Mouse (Mus musculus): ENCODE results near the gene Ccl27b. TPM values are rescaled to one million over a fixed set of nuclear protein-coding genes. Genes with fewer than 3 reads are reported as not detected.
"Not testable (repeated sequence)": the region's sequence is repeated elsewhere in the genome, so short reads cannot be mapped to it uniquely, and the experiment has no call there.

The Ccl27b gene
- not detected in 2 replicates for polyA plus RNA-seq (2014; fragmentation: Nextera tagmentation; extraction: Ambion mirVana)

DNA sequence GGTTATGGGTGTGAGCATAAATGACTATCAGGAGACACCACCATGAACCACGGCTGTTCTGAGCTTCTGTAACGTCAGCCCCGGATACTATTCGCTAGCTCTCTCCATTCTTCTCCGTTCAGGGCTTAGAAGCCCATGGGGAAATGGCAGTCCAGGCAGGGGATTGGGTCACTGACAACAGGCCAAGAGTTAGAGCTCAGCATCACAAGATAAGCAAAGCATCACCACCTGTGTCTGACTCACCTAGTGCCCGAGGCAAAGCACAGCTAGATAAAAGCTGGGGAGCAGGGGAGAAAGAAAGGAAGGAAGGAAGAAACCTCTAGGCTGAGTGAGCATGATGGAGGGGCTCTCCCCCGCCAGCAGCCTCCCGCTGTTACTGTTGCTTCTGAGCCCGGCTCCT, at the start of gene Ccl27b:
Gene Ccl27b, plus strand, starts transcription at position 301 of the 400 bp plus-strand sequence.
- not testable (repeated sequence) for H3K4me2 ChIP-seq; H3K9me3 ChIP-seq (ENCODE audit: control insufficient read depth, low read length); H3K27me3 ChIP-seq (replicated peaks; ENCODE audit: control insufficient read depth, insufficient read depth, low read length); ATAC-seq (replicated peaks; ENCODE audit: low FRiP score); H3K4me3 ChIP-seq (ENCODE audit: low read depth, low read length); DNase-seq (ENCODE audit: low spot score); H3K36me3 ChIP-seq (ENCODE audit: control insufficient read depth, insufficient read depth, low read length); H3K27ac ChIP-seq (ENCODE audit: low read depth, low read length); H3K9ac ChIP-seq (ENCODE audit: low read depth, low read length); H3K4me1 ChIP-seq (replicated peaks; ENCODE audit: control insufficient read depth, insufficient read depth, low read length)
- WGBS = no CpG with 5 or more reads among the region's 9 CpGs

DNA sequence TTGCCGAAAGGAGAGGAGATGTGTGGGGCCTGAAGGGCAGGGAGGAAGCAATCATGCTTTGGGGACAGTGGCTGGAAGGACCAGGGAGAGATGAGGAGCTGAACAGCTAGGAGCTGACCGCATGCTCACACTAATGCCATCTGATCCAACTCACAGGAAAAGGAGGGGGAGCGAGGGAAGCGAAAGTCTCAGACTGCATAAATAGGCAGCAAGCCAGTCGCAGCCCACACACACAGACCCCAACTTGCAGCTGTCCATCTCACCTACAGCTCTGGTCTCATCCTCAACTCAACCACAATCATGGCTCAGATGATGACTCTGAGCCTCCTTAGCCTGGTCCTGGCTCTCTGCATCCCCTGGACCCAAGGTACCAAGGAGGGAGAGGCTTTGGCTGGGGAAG, 43.2 kb upstream of the Ccl27b start, which contains the start of gene Gm10591:
Gene Gm10591, plus strand, starts transcription at position 301 of the 400 bp plus-strand sequence.
- not testable (repeated sequence) for H3K4me2 ChIP-seq; H3K27me3 ChIP-seq (replicated peaks; ENCODE audit: control insufficient read depth, insufficient read depth, low read length); H3K9ac ChIP-seq (ENCODE audit: low read depth, low read length); H3K27ac ChIP-seq (ENCODE audit: low read depth, low read length); ATAC-seq (replicated peaks; ENCODE audit: low FRiP score); DNase-seq (ENCODE audit: low spot score); H3K9me3 ChIP-seq (ENCODE audit: control insufficient read depth, low read length); H3K4me3 ChIP-seq (ENCODE audit: low read depth, low read length); H3K4me1 ChIP-seq (replicated peaks; ENCODE audit: control insufficient read depth, insufficient read depth, low read length); H3K36me3 ChIP-seq (ENCODE audit: control insufficient read depth, insufficient read depth, low read length)
- no CpG with 5 or more reads among the region's 5 CpGs for WGBS

DNA sequence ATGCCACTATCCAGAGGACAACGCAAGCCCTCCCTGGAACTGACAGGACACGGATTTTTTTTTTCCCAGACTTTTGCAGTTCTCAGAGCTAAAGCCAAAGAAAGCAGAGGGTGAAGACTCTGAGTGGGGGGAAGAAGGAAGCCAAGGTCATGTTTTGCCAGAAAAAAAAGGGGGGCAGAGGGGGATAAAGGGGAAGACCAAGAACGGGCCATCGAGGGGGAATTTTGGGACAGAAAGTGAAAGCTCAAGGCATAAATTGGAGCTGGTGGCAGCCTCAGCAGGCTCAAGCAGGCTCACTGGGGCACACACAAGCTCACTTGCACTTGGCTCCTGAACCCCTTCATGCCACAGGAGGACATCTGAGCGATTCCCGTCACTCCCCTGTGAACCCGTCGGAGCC, 25.6 kb upstream of the Ccl27b start, which contains the start of gene Gm2564:
Gene Gm2564, plus strand, starts transcription at position 301 of the 400 bp plus-strand sequence.
- not testable (repeated sequence) for ATAC-seq (replicated peaks; ENCODE audit: low FRiP score); H3K4me1 ChIP-seq (replicated peaks; ENCODE audit: control insufficient read depth, insufficient read depth, low read length); H3K4me3 ChIP-seq (ENCODE audit: low read depth, low read length); H3K9me3 ChIP-seq (ENCODE audit: control insufficient read depth, low read length); H3K27me3 ChIP-seq (replicated peaks; ENCODE audit: control insufficient read depth, insufficient read depth, low read length); H3K36me3 ChIP-seq (ENCODE audit: control insufficient read depth, insufficient read depth, low read length); H3K9ac ChIP-seq (ENCODE audit: low read depth, low read length); H3K4me2 ChIP-seq; DNase-seq (ENCODE audit: low spot score); H3K27ac ChIP-seq (ENCODE audit: low read depth, low read length)
- no CpG with 5 or more reads among the region's 8 CpGs for WGBS

DNA sequence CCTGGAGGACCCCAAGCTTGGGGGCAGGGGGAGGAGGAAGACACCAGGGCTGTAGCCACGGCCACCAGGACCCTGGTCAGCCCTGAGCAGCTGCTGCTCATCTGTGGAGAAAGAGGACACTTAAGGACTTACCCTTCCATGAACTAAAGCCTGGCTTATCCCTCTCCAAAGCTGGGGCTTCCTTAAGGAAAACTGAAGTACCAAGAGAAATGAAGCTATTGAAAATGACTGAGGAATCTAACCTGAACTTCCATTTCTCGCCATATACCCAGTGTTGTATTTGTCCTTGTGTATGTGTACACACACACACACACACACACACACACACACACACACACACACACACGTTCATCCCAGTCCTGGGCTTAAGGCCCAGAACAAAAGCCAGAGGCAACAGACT, 6.7 kb downstream of the Ccl27b start, which contains the start of gene Il11ra2:
Gene Il11ra2, minus strand, starts transcription at position 101 of the 400 bp plus-strand sequence.
- H3K4me2 ChIP-seq; H3K27ac ChIP-seq (ENCODE audit: low read depth, low read length); DNase-seq (ENCODE audit: low spot score); H3K36me3 ChIP-seq (ENCODE audit: control insufficient read depth, insufficient read depth, low read length); H3K9me3 ChIP-seq (ENCODE audit: control insufficient read depth, low read length); H3K9ac ChIP-seq (ENCODE audit: low read depth, low read length); H3K4me1 ChIP-seq (replicated peaks; ENCODE audit: control insufficient read depth, insufficient read depth, low read length); H3K4me3 ChIP-seq (ENCODE audit: low read depth, low read length); ATAC-seq (replicated peaks; ENCODE audit: low FRiP score); H3K27me3 ChIP-seq (replicated peaks; ENCODE audit: control insufficient read depth, insufficient read depth, low read length): not testable (repeated sequence)
- no CpG with 5 or more reads among the region's 3 CpGs for WGBS

DNA sequence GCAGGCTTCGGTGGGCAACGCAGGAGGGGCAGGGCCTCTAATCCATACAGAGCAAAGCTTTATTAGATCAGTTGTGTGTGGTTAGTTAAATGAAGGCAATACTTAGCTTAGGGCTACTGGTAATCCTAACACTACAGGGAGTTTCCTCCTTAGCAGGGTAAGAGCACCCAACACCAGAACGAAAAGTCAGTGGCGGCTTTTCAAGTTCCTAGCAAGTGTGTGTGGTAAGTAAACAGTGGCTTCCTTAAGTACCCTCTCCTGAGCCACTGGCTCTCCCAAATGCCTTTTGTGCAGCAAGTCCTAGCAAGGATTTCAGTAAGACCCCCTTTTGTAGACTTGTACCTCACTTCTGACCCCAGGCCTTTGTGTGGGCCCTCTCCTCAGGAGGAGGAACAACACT, 20.4 kb downstream of the Ccl27b start:
- not testable (repeated sequence) for ATAC-seq (replicated peaks; ENCODE audit: low FRiP score)
- no CpG with 5 or more reads among the region's 4 CpGs for WGBS

DNA sequence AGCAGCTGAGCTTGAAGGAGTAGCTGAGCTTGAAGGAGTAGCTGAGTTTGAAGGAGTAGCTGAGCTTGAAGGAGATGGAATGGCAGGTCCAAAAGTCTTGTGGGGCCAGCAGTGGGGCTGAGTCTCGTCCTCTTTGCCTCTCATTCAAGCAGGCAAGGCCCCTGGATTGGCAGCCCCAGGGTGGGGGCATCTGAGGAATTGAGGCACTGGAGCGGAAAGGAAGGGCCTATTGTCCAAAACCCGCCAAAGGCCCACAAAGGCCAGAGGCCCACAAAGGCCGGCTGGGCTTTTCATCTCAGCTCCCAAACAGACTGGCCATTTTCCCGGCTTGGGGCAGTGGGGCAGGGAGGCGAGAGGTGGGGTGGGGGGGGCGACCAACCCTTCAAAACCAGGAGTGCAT, 24.3 kb downstream of the Ccl27b start:
- not testable (repeated sequence) for H3K36me3 ChIP-seq (ENCODE audit: control insufficient read depth, insufficient read depth, low read length); H3K9ac ChIP-seq (ENCODE audit: low read depth, low read length); H3K4me1 ChIP-seq (replicated peaks; ENCODE audit: control insufficient read depth, insufficient read depth, low read length); H3K27ac ChIP-seq (ENCODE audit: low read depth, low read length); H3K27me3 ChIP-seq (replicated peaks; ENCODE audit: control insufficient read depth, insufficient read depth, low read length); H3K9me3 ChIP-seq (ENCODE audit: control insufficient read depth, low read length); DNase-seq (ENCODE audit: low spot score); H3K4me2 ChIP-seq; H3K4me3 ChIP-seq (ENCODE audit: low read depth, low read length); ATAC-seq (replicated peaks; ENCODE audit: low FRiP score)
- no CpG with 5 or more reads among the region's 7 CpGs for WGBS

More for the DNA sequence above, 20.4 kb downstream of the Ccl27b start:
- H3K4me3 ChIP-seq (ENCODE audit: low read depth, low read length); H3K27ac ChIP-seq (ENCODE audit: low read depth, low read length); H3K4me2 ChIP-seq; DNase-seq (ENCODE audit: low spot score); H3K36me3 ChIP-seq (ENCODE audit: control insufficient read depth, insufficient read depth, low read length); H3K9ac ChIP-seq (ENCODE audit: low read depth, low read length); H3K4me1 ChIP-seq (replicated peaks; ENCODE audit: control insufficient read depth, insufficient read depth, low read length); H3K9me3 ChIP-seq (ENCODE audit: control insufficient read depth, low read length); H3K27me3 ChIP-seq (replicated peaks; ENCODE audit: control insufficient read depth, insufficient read depth, low read length): not testable (repeated sequence)

DNA sequence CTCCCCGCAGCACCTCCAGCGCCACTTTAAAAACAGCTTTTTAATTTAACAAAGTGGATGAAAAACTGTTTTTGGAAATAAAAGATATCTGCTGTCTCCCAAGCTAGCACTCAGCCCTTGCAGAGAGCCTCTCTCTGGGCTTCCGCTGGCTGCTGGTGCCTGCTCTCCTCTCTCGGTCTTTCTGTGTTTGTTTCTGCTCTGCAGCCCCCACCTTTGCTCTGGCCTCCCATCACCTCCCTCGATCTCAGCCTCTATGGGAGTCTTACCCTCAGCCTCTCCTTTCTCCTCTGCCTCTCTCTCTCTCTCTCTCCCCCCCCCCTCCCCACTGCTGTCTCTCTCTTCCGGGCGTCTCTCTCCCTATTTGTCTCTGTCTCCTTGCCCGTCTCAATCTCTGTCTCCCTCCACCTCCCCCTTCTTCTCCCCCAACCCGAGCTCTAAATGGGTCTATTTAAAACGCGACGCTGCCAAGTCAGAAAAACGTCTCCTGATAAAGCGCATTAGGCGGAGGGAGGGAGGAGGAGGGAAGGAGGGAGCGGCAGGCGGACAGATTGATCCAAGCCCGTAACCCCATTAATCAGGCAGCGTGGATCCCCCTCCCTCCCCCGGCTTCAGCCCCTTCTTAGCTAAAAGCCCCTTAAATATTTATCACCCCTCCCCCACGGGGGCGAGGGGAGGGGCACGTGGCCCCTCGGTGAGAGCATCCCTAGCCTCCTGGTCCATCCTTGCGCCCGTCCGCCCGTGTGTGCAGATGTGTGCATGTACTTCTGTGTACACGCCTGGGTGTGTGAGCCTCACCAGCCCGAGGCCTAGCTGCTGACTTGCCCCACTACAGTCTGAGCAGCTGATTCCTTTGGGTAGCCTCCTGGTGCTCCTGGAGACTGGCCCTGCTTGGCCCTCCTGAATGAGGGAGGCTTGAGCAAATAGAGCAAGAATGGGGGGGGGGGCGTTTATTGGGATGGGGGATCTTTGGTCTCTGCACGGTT, 25.6 kb downstream of the Ccl27b start:
- not testable (repeated sequence) for H3K4me1 ChIP-seq (replicated peaks; ENCODE audit: control insufficient read depth, insufficient read depth, low read length); DNase-seq (ENCODE audit: low spot score); H3K9ac ChIP-seq (ENCODE audit: low read depth, low read length); ATAC-seq (replicated peaks; ENCODE audit: low FRiP score); H3K36me3 ChIP-seq (ENCODE audit: control insufficient read depth, insufficient read depth, low read length); H3K4me2 ChIP-seq; H3K9me3 ChIP-seq (ENCODE audit: control insufficient read depth, low read length); H3K27me3 ChIP-seq (replicated peaks; ENCODE audit: control insufficient read depth, insufficient read depth, low read length); H3K4me3 ChIP-seq (ENCODE audit: low read depth, low read length); H3K27ac ChIP-seq (ENCODE audit: low read depth, low read length)
- WGBS = no CpG with 5 or more reads among the region's 32 CpGs

DNA sequence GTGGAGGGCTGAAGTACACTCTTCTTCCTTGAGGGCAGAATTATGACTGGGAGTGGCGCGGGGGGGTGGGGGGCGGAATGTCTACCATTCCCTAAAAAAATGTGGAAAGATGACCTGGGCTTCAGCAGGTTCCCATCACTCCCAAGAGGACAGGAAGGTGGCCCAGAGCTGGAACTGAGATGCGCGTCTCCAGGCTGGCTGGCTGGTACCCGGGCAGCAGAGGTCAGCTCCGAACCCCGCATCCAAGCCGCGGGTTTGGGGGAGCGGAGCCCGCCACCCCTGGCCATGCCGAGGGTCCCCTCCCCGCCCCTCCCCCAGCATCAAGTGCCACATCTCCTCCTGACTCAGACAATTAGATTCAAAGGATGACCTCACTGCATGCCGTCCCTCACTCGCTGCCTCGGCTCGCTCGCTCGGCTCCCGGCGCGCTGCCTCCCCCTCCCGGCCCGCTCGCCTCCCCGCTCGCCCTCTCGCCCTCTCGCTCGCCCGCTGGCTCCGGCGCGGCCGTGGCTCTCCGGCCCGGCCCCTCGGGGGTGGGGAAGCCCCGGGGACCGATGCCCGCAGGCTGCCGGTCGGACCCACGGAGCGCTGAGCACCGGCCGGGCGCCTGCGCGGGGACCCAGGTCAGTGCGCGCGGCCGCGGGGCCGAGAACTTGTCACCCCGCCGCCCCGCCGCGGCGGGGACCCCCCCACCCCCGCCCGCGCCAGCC, 26.6 kb downstream of the Ccl27b start:
- H3K27ac ChIP-seq (ENCODE audit: low read depth, low read length); H3K36me3 ChIP-seq (ENCODE audit: control insufficient read depth, insufficient read depth, low read length); H3K9ac ChIP-seq (ENCODE audit: low read depth, low read length); ATAC-seq (replicated peaks; ENCODE audit: low FRiP score); H3K9me3 ChIP-seq (ENCODE audit: control insufficient read depth, low read length); H3K4me1 ChIP-seq (replicated peaks; ENCODE audit: control insufficient read depth, insufficient read depth, low read length); H3K4me3 ChIP-seq (ENCODE audit: low read depth, low read length); H3K4me2 ChIP-seq; DNase-seq (ENCODE audit: low spot score); H3K27me3 ChIP-seq (replicated peaks; ENCODE audit: control insufficient read depth, insufficient read depth, low read length): not testable (repeated sequence)
- WGBS = no CpG with 5 or more reads among the region's 66 CpGs
